Mouse (Mus musculus): ENCODE measurements at regions not wholly inside any gene's neighbourhood (a gene's known extent, or its start where the extent isn't known, plus 50 kb on each side); places are given as distances from the start of the nearest gene placed in this dataset.

DNA sequence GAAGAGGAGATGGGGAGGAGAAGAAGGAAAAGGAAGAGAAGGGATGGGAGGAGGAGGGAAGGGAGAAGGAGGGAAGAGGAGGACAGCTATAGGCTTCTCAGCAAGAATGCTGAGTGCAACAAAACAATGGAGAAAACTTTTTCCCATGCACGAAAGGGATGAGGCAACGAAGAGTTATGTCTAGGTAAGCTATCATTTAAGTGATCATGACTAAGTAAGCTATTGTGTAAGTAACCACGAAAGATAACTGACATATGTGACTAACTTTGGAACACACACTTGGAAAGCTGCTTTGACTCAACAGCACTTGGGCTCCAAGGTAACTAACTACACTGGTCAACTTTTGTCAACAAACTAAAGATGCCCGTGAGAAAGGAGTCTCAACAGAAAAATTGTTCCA lies 50.9 kb upstream of the Fstl1 start:
- DNase-seq (ENCODE audit: low spot score in 2 of 2) = no peak

DNA sequence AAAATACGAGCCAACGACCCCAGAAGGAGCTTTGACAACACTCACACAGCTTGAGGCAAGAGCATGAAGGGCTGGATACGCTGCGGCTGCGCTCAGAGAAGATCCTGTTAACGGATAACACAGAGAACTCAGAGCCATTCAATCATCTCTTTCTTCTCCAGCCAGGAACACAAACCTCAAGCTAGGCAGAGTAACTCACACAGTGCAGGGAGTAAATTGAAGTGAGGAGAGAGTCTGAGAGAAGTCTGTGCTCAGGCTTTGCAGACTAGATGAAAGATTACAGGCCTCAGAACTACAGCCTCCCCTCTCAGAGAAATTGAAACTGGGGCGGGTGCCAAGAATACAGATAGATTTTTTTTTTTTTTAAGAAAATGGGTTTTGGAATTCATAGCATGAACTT lies 60.9 kb upstream of the Ndufb4 start:
- DNase-seq (ENCODE audit: low spot score in 2 of 2) = no peak

DNA sequence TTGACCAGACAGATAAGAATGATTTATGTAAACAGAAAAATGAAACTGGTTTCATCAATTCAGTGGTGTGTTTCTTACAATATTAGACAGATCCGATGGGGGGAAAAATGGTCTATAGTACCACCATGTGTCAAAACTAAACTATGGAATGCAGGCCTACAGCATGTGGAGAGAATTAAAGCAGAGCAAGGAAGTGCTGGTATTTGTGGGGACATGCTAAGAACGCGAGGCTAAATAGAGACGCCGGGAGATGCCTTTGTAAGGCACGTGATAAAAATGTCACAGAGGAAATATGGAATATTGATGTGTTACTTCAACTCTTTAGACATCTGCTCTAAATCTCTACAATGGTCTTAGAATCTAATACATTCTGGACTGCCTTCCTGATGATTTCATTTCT lies 60.0 kb upstream of the Ndufb4 start:
- no peak for DNase-seq (ENCODE audit: low spot score in 2 of 2)

- no peak for DNase-seq (ENCODE audit: low spot score in 2 of 2)
These were observed 52.1 kb upstream of the Ndufb4 start for GRCm38 (mm10) chr16:37706242-37706923.

GRCm38 (mm10) chr16:37705209-37705608 lies 51.0 kb upstream of the Ndufb4 start:
- no peak for DNase-seq (ENCODE audit: low spot score in 2 of 2)

DNA sequence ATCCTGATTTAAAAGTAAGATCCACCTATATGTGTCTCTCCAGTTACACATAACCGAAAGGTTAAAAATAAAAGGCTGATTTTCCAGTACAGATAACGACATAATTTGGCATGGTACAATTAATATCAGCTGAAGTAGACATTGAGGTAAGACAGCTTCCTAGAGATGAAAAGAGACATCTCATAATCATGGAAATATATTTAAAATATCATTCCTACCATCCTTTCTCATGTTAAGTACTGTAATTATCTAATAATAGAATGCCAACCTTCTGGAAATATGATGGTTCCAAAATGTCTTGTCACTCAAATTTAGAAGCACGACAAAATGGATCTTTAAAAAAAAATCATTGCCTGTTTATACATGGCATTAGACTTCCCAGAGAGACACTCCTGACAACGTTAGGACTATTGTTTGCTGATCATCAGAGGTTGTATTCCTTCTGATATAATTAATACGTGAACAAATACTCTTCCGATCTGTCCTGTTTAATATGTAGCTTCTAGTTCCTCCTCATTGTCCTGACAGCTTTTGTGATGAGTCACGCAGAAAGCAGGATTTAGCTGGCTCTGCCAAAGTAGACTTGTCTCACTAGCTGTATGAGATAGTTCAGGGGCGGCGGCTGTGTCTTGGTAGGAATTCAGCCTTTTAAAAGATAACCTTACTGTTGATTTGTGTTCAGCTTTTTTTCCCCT lies 50.4 kb upstream of the Ndufb4 start:
- peak; percentile 53 to 60 for DNase-seq (ENCODE audit: low spot score in 2 of 2)

Measured in right cerebral cortex, postnatal 36 days (tissue).